Mouse (Mus musculus): Measurements from ENCODE around the gene Fbxl15.

Fbxl15 gene

DNA sequence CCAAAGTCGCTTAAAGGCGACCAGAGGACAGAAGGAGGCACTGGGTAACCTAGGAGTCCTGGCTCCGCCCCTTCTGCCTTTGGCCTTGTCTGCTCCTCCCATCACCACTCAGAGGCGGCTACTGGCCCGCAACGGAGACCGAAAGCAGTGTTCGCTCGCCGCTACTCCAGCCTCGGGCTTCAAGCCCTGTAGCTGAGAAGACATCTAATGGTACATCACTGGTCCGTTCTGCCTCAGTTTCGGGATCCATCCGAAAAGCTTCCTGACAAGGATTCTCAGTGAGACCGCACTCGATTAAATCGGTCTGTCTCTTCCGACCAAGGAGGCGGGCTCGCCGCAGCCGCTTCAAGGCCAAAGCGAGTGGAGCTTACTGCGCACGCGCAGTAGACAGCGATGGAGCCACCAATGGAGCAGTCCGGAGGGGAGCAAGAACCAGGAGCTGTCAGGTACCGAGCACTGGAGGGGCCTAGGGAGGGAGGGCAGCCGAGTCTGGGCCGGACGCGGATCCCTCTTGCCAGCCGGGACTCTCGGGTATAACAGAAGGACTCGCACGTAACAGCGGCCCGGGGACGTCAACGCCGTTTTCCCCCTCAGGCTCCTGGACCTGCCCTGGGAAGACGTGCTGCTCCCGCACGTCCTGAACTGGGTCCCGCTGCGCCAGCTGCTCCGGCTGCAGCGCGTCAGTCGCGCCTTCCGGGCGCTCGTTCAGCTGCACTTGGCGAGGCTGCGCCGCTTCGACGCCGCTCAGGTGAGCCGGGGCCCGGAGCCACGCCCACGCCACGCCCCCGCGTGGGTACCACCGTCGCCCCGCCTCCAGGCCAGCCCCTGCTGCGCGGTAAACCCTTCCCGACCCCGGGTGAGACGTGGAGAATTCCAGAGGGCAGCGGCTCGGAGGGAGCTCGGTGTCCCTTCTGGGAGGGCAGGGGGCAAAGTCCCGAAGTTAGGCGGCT lies at the start of gene Fbxl15:
Gene Fbxl15, plus strand, starts transcription at position 104 of the 950 bp plus-strand sequence.
- peak; percentile 97 for DNase-seq (ENCODE audit: low read depth, low spot score)

DNA sequence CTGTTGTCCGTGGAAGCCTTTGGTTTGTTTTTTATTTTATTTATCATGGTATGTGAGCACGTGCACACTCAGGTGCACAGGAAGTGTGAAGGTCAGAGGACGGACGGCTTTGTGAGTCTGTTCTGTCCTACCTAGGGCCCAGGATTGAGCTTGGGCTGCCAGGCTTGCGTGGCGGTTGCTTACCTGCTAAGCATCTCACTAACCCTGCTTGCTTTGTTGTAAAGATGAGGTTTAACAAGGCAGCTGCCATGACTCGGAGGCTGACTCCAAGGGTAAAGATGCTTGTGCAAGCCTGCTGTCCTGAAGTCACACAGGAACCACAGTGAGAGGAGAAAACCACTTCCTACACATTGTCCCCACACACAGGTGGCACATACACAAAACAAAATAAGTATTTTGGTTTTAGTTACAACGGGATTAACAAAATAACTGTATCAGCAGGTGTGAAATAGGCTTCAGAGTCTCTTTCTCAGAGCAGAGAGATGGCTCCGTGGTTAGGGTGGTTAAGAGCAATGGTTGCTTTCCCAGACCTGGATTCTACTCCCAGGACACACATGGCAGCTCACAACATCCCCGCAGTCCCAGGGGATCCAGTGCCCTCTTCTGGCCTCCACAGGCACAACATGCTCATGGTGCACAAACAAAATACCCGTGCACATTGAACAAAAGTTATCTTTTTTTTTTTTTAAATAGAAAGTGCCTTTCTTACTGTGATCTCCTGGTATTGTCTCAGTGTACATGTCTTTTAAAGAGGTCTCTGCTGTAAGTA lies 45.7 kb upstream of the Fbxl15 start:
- DNase-seq (ENCODE audit: low read depth, low spot score): no peak

DNA sequence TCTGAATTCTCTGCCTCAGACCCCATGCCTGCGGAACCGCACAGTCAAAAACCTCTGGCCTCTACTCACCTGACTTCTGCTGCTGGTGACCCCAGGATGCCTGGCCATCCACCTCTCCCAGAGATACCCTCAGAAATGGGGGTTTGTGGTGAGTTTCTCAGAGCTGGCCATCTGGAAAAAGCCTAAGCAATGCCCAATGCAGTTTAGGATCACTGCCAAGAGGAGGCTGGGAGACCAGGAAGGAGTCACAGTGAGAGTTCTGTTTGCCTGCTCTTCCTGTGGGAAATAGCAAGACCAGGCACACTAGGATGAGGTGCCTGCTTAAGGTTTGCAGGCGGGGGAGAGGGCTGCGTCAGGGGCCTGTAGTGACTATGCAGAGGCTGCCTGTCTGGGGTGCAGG lies 43.3 kb upstream of the Fbxl15 start:
- DNase-seq (ENCODE audit: low read depth, low spot score): no peak

DNA sequence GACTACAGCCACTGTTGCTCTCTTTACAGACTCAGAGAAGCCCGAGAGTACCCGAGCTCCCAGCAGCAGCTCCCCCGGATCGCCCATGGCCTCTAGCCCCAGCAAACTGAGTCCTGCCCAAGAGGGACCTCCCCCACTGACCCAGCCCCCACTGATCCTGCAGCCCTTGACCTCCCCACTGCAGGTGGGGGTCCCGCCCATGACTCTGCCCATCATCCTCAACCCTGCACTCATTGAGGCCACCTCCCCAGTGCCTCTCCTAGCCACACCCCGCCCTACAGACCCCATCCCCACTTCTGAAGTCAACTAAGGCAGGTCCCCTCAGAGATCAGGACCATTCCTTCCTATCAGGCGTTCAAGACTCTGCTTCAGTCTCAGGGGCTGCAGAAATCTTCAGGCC lies 42.4 kb upstream of the Fbxl15 start:
- no peak for DNase-seq (ENCODE audit: low read depth, low spot score)

DNA sequence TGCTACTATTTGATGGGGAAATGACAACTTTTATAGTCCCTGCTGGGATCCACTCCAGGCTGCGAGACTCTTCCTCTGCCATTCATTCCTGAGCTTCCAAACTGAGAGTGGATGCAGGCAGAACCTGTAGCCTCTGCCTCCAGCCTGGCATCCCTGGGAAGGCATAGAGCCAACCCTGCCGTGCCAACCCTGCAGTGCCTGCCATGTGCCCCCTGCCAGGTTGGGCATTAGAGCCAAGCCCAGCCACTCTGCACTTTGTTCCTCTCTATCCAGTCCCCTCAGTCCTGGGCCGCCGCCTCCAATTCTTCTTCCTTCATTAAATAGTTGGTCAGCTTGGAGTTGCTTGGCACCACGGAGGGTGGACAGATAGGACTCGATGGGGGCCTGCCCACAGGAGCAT lies 41.9 kb upstream of the Fbxl15 start:
- DNase-seq (ENCODE audit: low read depth, low spot score): no peak

DNA sequence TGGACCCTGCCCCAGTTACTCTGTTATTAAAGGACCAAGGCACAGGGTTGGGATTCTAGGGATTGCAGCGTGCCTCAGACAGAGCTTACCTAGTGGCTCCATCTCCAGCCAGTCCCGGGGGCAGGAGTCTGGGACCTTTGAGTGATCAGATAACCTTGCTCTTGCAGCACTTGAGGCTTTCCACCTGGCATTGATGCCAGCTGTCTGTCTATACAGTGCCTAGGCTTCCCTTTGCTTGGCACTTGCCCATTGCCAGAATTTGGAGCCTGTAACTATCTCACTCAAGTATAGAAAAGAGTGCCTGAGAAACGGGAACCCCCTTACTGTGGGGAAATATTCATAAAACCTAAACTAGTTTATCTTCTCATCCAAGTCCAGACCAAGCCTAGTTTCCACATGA lies 41.1 kb upstream of the Fbxl15 start:
- no peak for DNase-seq (ENCODE audit: low read depth, low spot score)

DNA sequence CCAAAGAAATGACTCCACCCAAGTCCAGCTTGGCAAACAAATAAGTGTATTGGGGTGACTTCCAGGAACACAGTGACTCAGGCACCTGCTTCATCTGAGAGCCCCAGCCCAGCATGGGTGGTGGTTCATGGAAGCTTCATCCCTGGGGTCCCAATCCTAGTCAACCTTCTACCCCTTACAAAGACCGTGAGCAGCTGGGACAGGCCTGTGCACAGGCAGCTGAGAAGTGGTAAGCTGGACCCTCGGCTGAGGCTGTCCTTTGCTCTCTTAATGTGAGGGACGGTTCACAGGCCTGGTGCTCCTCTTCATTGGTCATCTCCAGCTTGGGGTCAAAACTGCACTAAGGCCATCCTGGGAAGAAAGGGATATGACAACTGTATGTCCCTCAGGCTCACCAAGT lies 40.4 kb upstream of the Fbxl15 start:
- DNase-seq (ENCODE audit: low read depth, low spot score): no peak

DNA sequence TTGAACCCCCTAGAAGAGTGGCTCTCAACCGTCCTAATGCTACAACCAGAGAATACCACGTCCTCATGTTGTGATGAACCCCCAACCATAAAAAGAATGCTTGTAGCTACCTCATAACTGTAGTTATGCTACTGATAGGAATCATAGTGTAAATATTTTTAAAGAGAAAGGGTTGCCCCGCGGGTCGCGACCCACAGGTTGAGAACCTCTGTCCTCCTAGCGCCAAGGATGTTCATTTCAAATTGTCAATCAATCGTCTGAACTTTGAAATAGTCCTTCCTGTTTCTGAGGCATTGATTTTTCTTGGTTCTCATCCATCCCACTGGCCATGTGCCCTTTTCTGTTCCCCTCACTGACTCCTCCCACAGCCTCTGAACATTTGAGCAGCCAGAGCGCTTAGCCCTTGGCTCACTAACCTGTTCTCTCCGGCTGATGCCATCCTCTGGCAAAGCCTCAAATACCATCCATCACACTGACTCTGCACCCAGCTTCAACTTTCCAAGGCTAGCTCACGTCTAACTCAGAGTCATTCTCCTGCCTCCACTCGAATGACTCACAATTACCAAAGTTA lies 37.4 kb upstream of the Fbxl15 start:
- DNase-seq (ENCODE audit: low read depth, low spot score): no peak

DNA sequence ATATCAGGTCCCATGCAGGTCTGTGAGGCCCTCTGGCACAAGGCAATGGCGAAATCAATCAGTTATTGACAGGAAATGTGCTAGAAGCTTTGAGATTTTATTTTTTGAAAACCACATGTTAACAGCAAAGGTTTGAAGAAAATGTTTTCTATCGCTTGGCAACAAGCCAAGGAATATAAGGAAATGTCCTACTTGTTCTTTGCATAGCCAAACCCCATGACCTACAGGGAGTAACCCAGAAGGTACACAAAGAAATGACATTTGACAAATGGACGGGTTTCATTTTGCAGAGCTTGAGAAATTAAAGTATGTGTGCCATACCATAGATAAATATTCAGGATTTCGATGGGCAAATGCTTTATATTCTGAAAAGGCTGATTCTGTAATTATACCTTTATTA lies 31.0 kb upstream of the Fbxl15 start:
- DNase-seq (ENCODE audit: low read depth, low spot score): no peak

DNA sequence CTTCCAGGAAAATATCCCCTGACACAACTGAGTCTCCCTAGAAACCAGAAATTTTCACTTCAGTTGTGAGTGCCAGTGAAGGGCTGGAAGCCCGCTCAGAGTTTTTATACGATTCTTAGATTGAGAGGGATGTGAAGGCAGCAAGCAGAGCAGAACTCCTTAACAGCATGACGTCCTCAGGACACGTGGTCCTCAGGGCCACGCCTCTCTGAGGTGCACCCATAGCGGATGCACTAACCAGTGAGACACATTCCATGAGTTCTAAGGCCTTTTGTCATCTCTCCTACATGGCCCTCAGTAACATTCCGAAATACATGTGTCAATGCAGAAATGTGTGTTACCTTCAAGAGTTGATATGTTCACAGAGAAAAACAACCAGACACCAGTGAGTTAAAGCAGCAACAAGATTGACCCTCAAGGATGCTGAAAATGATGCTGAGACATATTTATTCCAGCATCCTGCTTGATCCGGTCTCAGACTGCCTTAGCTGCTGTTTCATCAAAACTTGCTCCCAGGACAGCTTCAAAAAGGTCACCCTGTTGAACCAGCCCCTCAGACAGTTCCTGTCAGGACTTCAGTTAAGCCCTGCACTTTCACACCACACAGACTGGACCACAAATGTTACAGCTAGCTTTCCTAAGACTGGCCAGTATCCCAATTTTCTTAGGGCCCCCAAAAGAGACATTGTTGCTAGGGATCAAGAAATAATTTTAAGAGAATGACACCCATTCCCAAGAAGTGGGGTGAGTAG lies 27.5 kb upstream of the Fbxl15 start:
- no peak for DNase-seq (ENCODE audit: low read depth, low spot score)

DNA sequence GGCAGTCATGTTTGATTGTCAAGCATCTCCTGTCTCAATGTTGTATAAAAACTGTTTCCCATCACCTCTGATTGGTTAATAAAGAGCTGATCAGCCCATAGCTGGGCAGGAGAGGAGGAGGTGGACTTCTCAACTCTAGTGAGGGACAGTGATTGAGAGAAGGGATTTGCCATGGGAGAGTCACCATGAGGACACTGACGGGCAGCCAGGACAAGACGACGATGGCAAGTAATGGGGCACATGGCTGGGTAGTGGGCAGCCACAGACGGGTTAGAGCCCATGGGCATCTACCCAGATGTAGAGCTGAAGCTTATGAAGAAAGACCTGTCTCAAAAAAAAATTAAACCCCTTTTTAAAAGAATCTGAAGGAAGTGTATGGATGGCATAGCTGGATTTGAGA lies 25.4 kb upstream of the Fbxl15 start:
- DNase-seq (ENCODE audit: low read depth, low spot score): no peak

DNA sequence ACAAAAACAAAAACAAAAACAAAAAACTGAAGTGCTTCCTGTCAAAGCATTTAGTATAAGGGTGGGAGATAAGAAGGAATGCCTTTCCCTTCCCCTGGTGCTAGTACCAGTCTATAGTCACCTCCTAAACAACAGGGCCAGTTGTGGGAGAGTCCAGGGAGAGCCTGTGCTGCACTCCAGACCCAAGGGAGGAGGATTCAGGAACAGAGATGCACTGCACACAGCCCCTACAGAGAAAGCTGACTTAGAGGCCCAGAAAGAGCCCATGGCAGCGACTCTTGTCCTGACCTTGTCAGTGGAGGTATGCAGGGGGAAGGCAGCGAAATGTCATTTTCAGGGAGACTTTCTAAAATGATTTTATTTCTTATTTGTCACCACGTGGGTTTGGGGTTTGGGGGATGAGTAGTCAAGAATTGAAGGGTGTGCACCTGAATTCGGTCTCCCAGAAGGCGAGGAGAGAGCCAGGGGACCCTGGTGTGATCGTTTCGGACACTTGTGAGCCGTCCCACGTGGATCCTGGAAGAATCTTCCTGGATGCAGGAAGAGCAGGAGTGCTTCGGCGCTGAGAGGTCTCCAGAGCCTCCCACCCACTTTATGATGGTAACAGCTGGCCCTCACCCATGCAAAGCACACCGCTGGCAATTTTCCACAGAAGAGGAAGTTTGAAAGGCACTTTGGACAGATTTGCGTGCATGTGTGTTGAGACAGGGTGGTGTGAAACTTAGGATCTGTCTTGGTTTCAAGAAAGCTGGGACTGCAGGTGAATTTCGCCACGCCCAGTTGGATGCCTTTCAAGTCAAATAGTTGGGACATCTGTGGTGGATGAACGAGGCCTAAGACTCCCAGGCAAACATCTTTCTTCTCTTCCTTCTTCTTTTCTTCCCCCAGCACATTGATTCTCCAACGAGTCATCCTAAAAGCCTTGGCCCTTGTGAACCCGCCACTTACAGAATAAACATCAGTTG lies 24.5 kb upstream of the Fbxl15 start:
- no peak for DNase-seq (ENCODE audit: low read depth, low spot score)

DNA sequence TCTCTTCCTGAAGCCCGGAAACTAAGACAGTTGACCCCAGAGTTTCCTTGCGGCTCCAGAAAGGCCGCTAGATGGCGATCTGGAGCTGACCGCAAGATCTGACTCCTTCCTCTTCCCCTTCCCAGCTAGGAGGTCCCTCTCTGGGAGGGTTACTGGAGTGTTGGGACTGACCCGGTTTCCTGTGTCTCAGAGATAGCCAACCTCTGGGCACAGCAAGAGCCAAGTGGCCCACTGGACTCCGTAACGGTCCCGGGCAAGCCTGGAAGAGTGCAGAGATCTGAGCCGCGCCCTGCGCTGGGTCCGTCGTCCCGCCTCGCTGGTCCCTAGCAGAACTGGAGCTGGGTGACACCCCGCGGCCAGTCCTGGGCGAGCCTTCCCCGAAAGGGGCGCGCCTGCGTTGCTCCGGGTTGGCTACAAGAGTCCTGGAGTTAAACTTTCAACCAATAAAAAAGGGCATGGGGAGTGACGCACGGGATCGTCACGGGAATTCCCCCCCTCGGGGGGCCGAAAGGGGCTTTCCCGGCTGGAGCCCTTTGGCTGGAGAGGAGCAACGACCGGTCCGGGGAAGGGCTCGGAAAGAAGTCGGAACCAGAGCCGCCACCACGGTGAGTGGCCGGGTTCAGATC lies 23.7 kb upstream of the Fbxl15 start, which contains the start of gene Nfkb2:
Gene Nfkb2, plus strand, starts transcription at position 105 of the 626 bp plus-strand sequence.
- peak; percentile 89 for DNase-seq (ENCODE audit: low read depth, low spot score)

DNA sequence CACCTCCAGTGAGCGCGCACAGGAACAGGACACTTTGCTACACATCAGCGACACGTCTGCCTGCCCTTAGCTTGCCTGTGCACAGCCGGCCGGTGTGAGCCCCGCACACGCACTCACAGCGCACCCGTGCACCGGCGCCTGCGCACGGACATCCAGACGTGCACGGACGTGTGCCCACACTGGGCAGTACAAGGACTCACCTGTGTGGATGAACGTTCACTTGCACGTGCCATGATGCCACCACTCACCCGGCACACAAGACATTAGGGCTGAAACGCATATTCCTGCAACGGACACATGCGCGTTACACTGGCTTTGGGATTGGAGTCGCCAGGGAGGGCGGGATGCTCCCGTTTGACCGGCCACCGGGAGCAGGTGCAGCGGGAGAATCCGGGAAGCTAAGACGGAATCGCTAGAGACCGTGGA lies 23.1 kb upstream of the Fbxl15 start:
- no peak for DNase-seq (ENCODE audit: low read depth, low spot score)

DNA sequence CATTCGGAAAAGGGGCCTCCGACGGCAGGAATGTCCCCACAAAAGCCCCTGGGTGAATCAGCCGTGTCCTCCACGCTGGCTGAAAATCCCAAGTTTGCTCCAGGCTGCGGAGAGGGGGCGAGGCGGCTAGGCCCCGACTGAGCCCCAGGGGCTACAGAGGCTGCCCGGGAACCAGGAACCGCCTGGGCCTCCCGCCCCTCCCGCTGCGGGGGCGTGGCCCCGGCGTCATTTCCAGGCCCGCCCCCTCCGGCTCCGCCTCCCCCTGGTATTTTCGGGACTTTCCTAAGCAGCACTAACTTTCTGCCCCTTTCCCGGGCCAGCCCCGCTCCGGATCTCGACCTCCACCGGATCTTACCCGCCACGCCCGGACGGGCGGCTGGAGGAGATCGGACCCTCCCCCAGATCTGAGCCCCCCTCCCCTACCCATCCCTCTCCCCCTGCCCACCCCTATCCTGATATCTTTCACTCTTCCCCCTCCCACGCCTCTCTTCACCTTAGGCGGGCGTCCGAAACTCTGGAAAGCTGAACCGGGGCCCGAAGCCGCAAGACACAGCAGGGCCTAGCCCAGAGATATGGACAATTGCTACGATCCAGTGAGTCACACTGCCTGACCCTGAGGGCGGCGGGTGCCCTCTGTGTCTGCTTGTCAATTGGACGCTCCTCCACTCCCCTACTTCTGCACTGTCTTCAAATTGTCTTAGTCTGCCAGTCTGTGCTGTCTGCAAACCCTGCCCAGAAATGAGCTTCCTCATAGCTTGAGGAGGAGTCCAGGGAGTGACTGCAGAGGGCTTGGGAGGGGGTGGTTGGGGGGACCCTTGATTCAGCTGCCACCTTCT lies 22.3 kb upstream of the Fbxl15 start:
- DNase-seq (ENCODE audit: low read depth, low spot score): peak; percentile 80

DNA sequence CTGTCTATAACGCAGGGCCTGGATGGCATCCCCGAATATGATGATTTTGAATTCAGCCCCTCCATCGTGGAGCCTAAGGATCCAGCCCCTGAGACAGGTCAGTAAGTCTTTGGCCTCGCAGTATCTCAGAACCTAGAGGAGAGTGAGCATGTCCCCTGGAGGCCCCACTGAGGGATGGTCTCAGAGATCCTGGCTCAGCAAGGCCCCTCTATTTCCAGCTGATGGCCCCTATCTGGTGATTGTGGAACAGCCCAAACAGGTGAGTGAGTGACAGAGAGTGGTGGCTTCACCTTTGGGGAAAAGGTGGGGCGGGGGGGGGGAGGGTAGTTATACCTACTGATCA lies 21.7 kb upstream of the Fbxl15 start:
- DNase-seq (ENCODE audit: low read depth, low spot score): no peak

DNA sequence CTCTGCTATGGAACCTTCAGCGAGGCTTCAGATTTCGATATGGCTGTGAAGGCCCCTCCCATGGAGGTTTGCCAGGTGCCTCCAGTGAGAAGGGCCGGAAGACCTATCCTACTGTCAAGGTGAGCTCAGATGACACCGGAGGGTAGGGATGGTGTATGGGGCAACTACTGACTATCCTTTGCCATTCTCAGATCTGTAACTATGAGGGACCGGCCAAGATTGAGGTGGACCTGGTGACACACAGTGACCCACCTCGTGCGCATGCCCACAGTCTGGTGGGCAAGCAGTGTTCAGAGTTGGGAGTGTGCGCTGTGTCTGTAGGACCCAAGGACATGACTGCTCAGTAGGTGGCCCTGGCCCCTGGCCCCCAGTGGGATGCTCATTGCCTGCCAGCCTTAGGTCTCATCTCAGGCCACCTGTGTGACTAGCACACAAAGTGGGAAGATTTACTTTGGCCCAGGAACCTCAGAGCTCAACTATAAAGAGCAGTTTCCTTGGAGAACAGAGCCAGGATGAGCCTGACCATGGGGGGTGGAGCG lies 21.2 kb upstream of the Fbxl15 start:
- DNase-seq (ENCODE audit: low read depth, low spot score): no peak

DNA sequence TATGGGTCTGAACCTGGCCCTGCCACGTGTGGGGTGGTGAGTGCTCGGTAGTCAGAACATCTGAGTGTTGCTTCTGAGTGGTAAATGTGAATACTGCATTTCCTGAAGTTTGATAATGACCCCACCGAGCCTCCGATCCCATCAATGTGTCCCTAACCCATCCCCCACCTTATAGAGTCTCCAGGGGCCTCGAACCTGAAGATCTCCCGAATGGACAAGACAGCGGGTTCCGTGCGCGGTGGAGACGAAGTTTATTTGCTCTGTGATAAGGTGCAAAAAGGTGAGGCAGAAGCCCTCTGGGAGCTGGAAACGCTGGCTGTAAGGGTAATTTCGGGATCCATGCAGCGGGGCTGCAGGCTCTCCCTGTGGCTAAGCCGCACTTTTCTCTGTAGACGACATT lies 20.2 kb upstream of the Fbxl15 start:
- DNase-seq (ENCODE audit: low read depth, low spot score): no peak

DNA sequence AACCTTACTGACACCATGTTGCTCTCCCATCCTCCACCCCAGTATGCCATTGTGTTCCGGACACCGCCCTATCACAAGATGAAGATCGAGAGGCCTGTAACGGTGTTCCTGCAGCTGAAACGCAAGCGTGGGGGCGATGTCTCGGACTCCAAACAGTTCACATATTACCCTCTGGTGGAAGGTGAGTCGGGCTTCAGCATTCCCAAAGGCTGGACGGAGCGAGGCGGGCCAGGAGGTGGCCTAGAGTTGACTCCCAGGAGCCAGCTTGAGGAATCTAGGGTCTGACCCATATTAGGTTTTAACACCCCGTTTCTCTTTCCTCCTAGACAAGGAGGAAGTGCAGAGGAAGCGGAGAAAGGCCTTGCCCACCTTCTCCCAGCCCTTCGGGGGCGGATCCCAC lies 19.7 kb upstream of the Fbxl15 start:
- DNase-seq (ENCODE audit: low read depth, low spot score): no peak
